Mouse (Mus musculus) G1E (cell line): Measurements from ENCODE around the gene Pgm5.

Experiments used
- CTCF ChIP-seq: IDR thresholded peaks from 2 replicates; pipeline ENCODE4 v1.5.1; 2012; ENCODE audit warnings: low read depth, low read length, inconsistent platforms, mixed read lengths
- GATA1 ChIP-seq: IDR thresholded peaks from 2 replicates; pipeline ENCODE4 v1.6.1; 2012; ENCODE audit warnings: borderline replicate concordance, low read length, inconsistent platforms, mixed read lengths
- POLR2AphosphoS5 ChIP-seq: IDR thresholded peaks from 2 replicates; pipeline ENCODE4 v1.6.1; 2012; ENCODE audit warnings: low read depth, low read length, inconsistent platforms; ENCODE audit not compliant: insufficient replicate concordance
- TAL1 ChIP-seq: conservative IDR thresholded peaks from 2 replicates; pipeline ENCODE4 v1.6.1; 2012; ENCODE audit warnings: low read depth, low read length, inconsistent platforms, mixed read lengths

DNA sequence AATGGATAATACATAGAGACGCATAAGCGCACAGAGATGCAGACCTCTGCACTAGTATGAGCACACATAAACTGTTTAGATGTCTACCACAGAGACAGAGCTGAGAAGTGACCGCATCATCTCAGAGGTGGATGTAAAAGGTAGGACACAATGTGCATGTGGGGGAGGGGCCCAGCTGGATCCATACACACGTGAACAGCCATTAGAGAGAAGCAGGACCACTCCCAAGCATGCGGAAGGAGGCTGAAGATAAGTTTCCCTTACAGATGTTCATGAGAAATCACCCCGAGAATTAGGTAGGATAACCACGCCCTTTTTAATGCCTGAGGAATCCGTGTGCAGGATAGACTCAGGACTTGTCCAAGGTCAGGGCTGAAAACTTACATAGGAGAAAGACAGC is 75.8 kb downstream of the Pgm5 start:
- TF ChIP-seq CTCF, result no peak
- no peak for TF ChIP-seq POLR2AphosphoS5
- no peak for TF ChIP-seq GATA1
- no peak for TF ChIP-seq TAL1
